Mouse (Mus musculus) CD8-positive naive resting alpha-beta T cell, adult 2 months (primary cell): ENCODE data around the gene Slc2a10.

Experiments used
- DNase-seq, 2 experiments: peaks; one replicate each; pipeline ENCODE4 v3.0.0; 2022; ENCODE audit warnings: low read depth in 2 of 2, low spot score in 2 of 2

Gene Slc2a10

GRCm38 (mm10) chr2:165503259-165504203 lies at the start of gene Slc2a10:
Gene Slc2a10, plus strand, starts transcription at chr2:165503787.
- no peak for DNase-seq

GRCm38 (mm10) chr2:165456710-165457109 lies 46.9 kb upstream of the Slc2a10 start:
- DNase-seq = peak in 1 of 2 experiments; percentile 25

GRCm38 (mm10) chr2:165458189-165458588 lies 45.4 kb upstream of the Slc2a10 start:
- no peak for DNase-seq

GRCm38 (mm10) chr2:165459663-165460062 lies 43.9 kb upstream of the Slc2a10 start:
- DNase-seq = no peak

- no peak for DNase-seq
Observed at GRCm38 (mm10) chr2:165467824-165468452, 35.6 kb upstream of the Slc2a10 start.

- DNase-seq = peak; percentile 16
Observed at GRCm38 (mm10) chr2:165470167-165470566, 33.4 kb upstream of the Slc2a10 start.

- DNase-seq = no peak
Observed at GRCm38 (mm10) chr2:165471943-165472342, 31.6 kb upstream of the Slc2a10 start.

- DNase-seq = no peak
Observed at GRCm38 (mm10) chr2:165473003-165473402, 30.6 kb upstream of the Slc2a10 start, which contains the start of gene Slc13a3. Gene Slc13a3, minus strand, starts transcription at chr2:165473230.

GRCm38 (mm10) chr2:165475412-165475811 lies 28.2 kb upstream of the Slc2a10 start:
- DNase-seq = no peak

- DNase-seq = no peak
Observed at GRCm38 (mm10) chr2:165475850-165476249, 27.7 kb upstream of the Slc2a10 start.

- no peak for DNase-seq
Observed at GRCm38 (mm10) chr2:165482003-165482402, 21.6 kb upstream of the Slc2a10 start.

GRCm38 (mm10) chr2:165484152-165484551 lies 19.4 kb upstream of the Slc2a10 start:
- DNase-seq = no peak

GRCm38 (mm10) chr2:165485826-165486225 lies 17.8 kb upstream of the Slc2a10 start:
- no peak for DNase-seq

GRCm38 (mm10) chr2:165486401-165486800 lies 17.2 kb upstream of the Slc2a10 start:
- no peak for DNase-seq

- DNase-seq = peak; percentile 55 to 59
Observed at GRCm38 (mm10) chr2:165486881-165487535, 16.6 kb upstream of the Slc2a10 start.

GRCm38 (mm10) chr2:165492648-165493553 lies 10.7 kb upstream of the Slc2a10 start, which contains the start of gene Trp53rka:
Gene Trp53rka, minus strand, starts transcription at chr2:165493324.
- peak; percentile 61 to 66 for DNase-seq

- DNase-seq = peak in 1 of 2 experiments; percentile 6
Observed at GRCm38 (mm10) chr2:165493587-165494210, 9.9 kb upstream of the Slc2a10 start.

- no peak for DNase-seq
Observed at GRCm38 (mm10) chr2:165494495-165494894, 9.1 kb upstream of the Slc2a10 start.

GRCm38 (mm10) chr2:165496251-165496650 lies 7.3 kb upstream of the Slc2a10 start:
- DNase-seq = peak; percentile 58 to 74

GRCm38 (mm10) chr2:165497706-165498275 lies 5.8 kb upstream of the Slc2a10 start:
- no peak for DNase-seq
